Mouse (Mus musculus): ENCODE measurements around the gene Gm21440. TPM values are rescaled to one million over a fixed set of nuclear protein-coding genes. Genes with fewer than 3 reads are reported as not detected.
"Not testable (repeated sequence)": the region's sequence is repeated elsewhere in the genome, so short reads cannot be mapped to it uniquely, and the experiment has no call there.

The Gm21440 gene
- polyA plus RNA-seq (2016; fragmentation: Nextera tagmentation; extraction: Ambion mirVana), result not detected in 2 replicates

- not testable (repeated sequence) for DNase-seq (ENCODE audit: low spot score); H3K27me3 ChIP-seq (ENCODE audit: insufficient read depth, poor library complexity, severe bottlenecking); H3K4me1 ChIP-seq (replicated peaks); H3K27ac ChIP-seq; H3K9me3 ChIP-seq; H3K4me3 ChIP-seq; H3K36me3 ChIP-seq
These were observed at the start of gene Gm21440, which contains the start of gene Gm21454 for GRCm38 (mm10) chrY:13252091-13252490. Gm21440 (plus strand) TSS chrY:13252391. Gm21454 (plus strand) TSS chrY:13252442.

GRCm38 (mm10) chrY:13223828-13224227, 28.4 kb upstream of the Gm21440 start, which contains the start of gene Gm21828:
Gm21828 (minus strand) TSS chrY:13223928.
- H3K4me3 ChIP-seq; H3K27me3 ChIP-seq (ENCODE audit: insufficient read depth, poor library complexity, severe bottlenecking); H3K4me1 ChIP-seq (replicated peaks); DNase-seq (ENCODE audit: low spot score); H3K27ac ChIP-seq; H3K36me3 ChIP-seq; H3K9me3 ChIP-seq: not testable (repeated sequence)
- WGBS, result no CpG with 5 or more reads among the region's 3 CpGs

Other genes with a start within 250 kb of the Gm21440 start
- gene Gm20807, start 209.5 kb upstream of the Gm21440 start, polyA plus RNA-seq (2016; fragmentation: Nextera tagmentation; extraction: Ambion mirVana), result not detected in 2 replicates
- gene Gm21891, start 118.9 kb upstream of the Gm21440 start, polyA plus RNA-seq (2016; fragmentation: Nextera tagmentation; extraction: Ambion mirVana), result not detected in 2 replicates
- gene Gm21425, start 90.4 kb upstream of the Gm21440 start, polyA plus RNA-seq (2016; fragmentation: Nextera tagmentation; extraction: Ambion mirVana), result not detected in 2 replicates
- not detected in 2 replicates for gene Gm21828, start 28.5 kb upstream of the Gm21440 start, polyA plus RNA-seq (2016; fragmentation: Nextera tagmentation; extraction: Ambion mirVana)
- not detected in 2 replicates for gene Gm21454, start 51 bp downstream of the Gm21440 start, polyA plus RNA-seq (2016; fragmentation: Nextera tagmentation; extraction: Ambion mirVana)
- not detected in 2 replicates for gene Gm21725, start 96.7 kb downstream of the Gm21440 start, polyA plus RNA-seq (2016; fragmentation: Nextera tagmentation; extraction: Ambion mirVana)
- gene Gm21866, start 213.2 kb downstream of the Gm21440 start, polyA plus RNA-seq (2016; fragmentation: Nextera tagmentation; extraction: Ambion mirVana), result not detected in 2 replicates
- gene Gm20773, start 241.6 kb downstream of the Gm21440 start, polyA plus RNA-seq (2016; fragmentation: Nextera tagmentation; extraction: Ambion mirVana), result not detected in 2 replicates